Mouse (Mus musculus) kidney, adult 2 months (tissue): Measurements from ENCODE around the gene Ubxn7.

Experiments
- CTCF ChIP-seq: fragments of 200-500 bp; conservative IDR thresholded peaks from 2 replicates; pipeline ENCODE4 v1.5.1; 2011; ENCODE audit warnings: low read depth, mild to moderate bottlenecking, control low read depth, low read length, moderate library complexity, mixed read lengths; ENCODE audit not compliant: insufficient read depth, insufficient read length
- POLR2A ChIP-seq: fragments of 200-500 bp; IDR thresholded peaks from one replicate; pipeline ENCODE4 v1.6.1; 2011; ENCODE audit warnings: low read depth, low read length, control low read depth

DNA sequence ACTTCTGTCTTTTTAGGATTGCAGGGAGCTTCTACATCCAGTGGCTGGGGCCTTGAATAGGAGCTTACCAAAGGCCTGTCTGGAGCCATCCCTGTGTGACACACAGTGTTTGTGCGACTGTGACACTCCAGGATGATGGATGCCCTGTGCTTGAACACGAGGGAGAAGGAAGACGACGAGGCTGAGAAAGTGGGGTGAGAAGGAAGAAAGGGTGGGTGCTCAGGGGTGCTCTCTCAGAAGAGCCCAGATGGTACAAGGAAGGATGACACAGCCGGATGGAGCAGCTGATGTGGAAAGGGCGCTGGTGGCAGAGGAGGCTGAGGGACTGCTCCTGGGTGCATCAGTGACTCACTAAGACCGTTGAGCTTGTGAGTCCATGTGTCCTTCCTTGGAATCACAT, 68.2 kb downstream of the Ubxn7 start, which contains the start of gene Tm4sf19:
- TF ChIP-seq CTCF (no peak), POLR2A (no peak)
